Mouse (Mus musculus) hindbrain, embryonic 14.5 days (tissue): ENCODE results near the gene Gm10392. TPM values are rescaled to one million over a fixed set of nuclear protein-coding genes. Genes with fewer than 3 reads are reported as not detected.

ENCODE experiments used
- ATAC-seq: fragments of 200-750 bp; cut with Nextera tagmentation; 2 replicates; pipeline ENCODE4 v1.8.0; 2017; ENCODE audit warnings: moderate number of reproducible peaks, mild to moderate bottlenecking, moderate TSS enrichment, moderate library complexity; ENCODE audit not compliant: low FRiP score
- DNase-seq: peaks from one replicate; pipeline ENCODE4 v3.0.0-alpha.2; 2015; ENCODE audit warnings: low spot score
- H3K27ac ChIP-seq: fragments of 300-500 bp; sonication (generic); 2 replicates; pipeline ENCODE4 v1.5.1; 2014; ENCODE audit warnings: mild to moderate bottlenecking, moderate library complexity
- H3K27me3 ChIP-seq: fragments of 300-500 bp; sonication (generic); 2 replicates; pipeline ENCODE4 v1.6.1; 2014; ENCODE audit warnings: mild to moderate bottlenecking, low read length, mixed read lengths; ENCODE audit not compliant: control insufficient read depth, insufficient read depth
- H3K36me3 ChIP-seq: fragments of 300-500 bp; sonication (generic); replicated peaks from 2 replicates; pipeline ENCODE4 v1.6.1; 2014; ENCODE audit not compliant: control insufficient read depth, insufficient read depth
- H3K4me1 ChIP-seq: fragments of 300-500 bp; sonication (generic); replicated peaks from 2 replicates; pipeline ENCODE4 v1.6.1; 2014; ENCODE audit warnings: antibody characterized with exemption, low read length, mixed read lengths; ENCODE audit not compliant: control insufficient read depth, insufficient read depth
- H3K4me2 ChIP-seq: fragments of 300-500 bp; sonication (generic); replicated peaks from 2 replicates; pipeline ENCODE4 v1.6.1; 2014; ENCODE audit warnings: mild to moderate bottlenecking, moderate library complexity
- H3K4me3 ChIP-seq: fragments of 300-500 bp; sonication (generic); replicated peaks from 2 replicates; pipeline ENCODE4 v1.5.1; 2014; ENCODE audit warnings: mild to moderate bottlenecking, low read length
- H3K9ac ChIP-seq: fragments of 300-500 bp; sonication (generic); 2 replicates; pipeline ENCODE4 v1.6.1; 2014
- H3K9me3 ChIP-seq: fragments of 300-500 bp; sonication (generic); 2 replicates; pipeline ENCODE4 v1.6.1; 2016; ENCODE audit warnings: low read length; ENCODE audit not compliant: control insufficient read depth
- WGBS: fragments of 180-500 bp; shearing (Covaris S2); extraction: QIAGEN DNeasy Blood & Tissue Kit; methylation state at CpG from one replicate; pipeline ENCODE4 v1.1.7; 2014; 5-methylcytosine and 5-hydroxymethylcytosine counted together
- polyA plus RNA-seq: library from polyadenylated mRNA; unstranded; fragments of >200 nt; fragmentation: Nextera tagmentation; extraction: Ambion mirVana; gene quantifications from 2 replicates; pipeline ENCODE4 v1.2.1, GENCODE M21; 2014

Gm10392 gene
- polyA plus RNA-seq, 1 experiment from 2014 or later: not detected

GRCm38 (mm10) chr11:77501971-77502370 is 17.0 kb downstream of the Gm10392 start:
- H3K36me3 ChIP-seq: peaks cover 78% of the 10 kb centered on the region
- WGBS: 92% methylated on average over 4 of the region's 4 CpGs

GRCm38 (mm10) chr11:77501392-77501791 is 17.6 kb downstream of the Gm10392 start:
- no peak overlapping the region for H3K27ac ChIP-seq
- no peaks in the 10 kb centered on the region for H3K27me3 ChIP-seq
- no peak overlapping the region for H3K4me3 ChIP-seq
- H3K4me2 ChIP-seq: no peak overlapping the region
- H3K4me1 ChIP-seq: peaks cover 18% of the 10 kb centered on the region; the same call in 1 of the 2 replicates
- DNase-seq: peak; percentile 82
- 21% methylated on average over 5 of the region's 5 CpGs for WGBS
- H3K36me3 ChIP-seq: peaks cover 72% of the 10 kb centered on the region
- H3K9ac ChIP-seq: 0 out of 2 replicates have a peak overlapping the region, but pooled peaks have one; percentile 28
- H3K9me3 ChIP-seq: no peaks in the 10 kb centered on the region
- no peak for ATAC-seq

More at GRCm38 (mm10) chr11:77501971-77502370, 17.0 kb downstream of the Gm10392 start:
- no peak overlapping the region for H3K27ac ChIP-seq
- no peak overlapping the region for H3K4me3 ChIP-seq
- no peaks in the 10 kb centered on the region for H3K9me3 ChIP-seq
- no peaks in the 10 kb centered on the region for H3K27me3 ChIP-seq
- H3K4me2 ChIP-seq: no peak overlapping the region
- peaks cover 18% of the 10 kb centered on the region; the same call in 1 of the 2 replicates for H3K4me1 ChIP-seq
- no peak for ATAC-seq
- H3K9ac ChIP-seq: no peak overlapping the region
- no peak for DNase-seq

DNA sequence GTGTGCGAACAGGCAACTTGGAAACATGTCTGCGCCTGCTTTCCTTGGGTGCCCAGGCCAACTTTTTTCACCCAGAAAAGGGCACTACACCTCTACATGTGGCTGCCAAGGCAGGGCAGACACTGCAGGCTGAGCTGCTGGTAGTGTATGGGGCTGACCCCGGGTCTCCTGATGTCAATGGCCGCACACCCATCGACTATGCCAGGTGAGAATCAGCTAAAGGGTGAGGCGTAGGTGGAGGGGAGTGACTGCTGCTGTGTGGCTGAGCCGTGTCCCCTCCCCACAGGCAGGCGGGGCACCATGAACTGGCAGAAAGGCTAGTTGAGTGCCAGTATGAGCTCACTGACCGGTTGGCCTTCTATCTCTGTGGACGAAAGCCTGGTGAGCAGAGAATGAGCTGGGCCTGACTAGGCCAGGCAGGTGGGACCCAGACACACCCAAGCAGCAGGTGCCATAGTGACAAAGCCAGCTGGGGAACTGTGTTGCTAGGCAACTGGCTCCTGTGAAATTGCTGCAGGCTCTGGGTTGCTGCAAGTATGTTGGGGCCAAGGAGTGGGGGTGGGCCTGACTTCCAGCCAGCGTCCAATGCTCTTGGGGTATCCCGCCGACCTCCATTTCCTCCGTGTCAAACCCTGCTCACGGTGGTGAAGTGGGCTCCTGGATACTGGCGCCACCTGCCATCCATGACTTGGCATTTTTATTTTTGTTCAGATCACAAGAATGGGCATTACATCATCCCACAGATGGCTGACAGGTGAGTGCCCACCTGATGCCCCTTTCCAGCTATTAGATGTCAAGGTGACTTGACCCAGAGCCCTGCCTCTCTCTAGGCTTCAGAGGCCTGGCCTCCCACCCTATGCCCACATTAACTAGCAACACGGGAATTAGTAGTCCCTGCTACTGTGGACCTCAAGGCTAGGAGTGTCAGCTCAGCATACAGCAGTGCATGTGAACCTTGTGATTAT is 18.4 kb downstream of the Gm10392 start:
- H3K4me3 ChIP-seq: no peak overlapping the region
- ATAC-seq (no peak), DNase-seq (no peak)
- H3K27ac ChIP-seq: no peak overlapping the region
- peaks cover 65% of the 10 kb centered on the region for H3K36me3 ChIP-seq
- H3K4me2 ChIP-seq: no peak overlapping the region
- WGBS: 70% methylated on average over 17 of the region's 17 CpGs
- H3K27me3 ChIP-seq: no peaks in the 10 kb centered on the region
- peaks cover 21% of the 10 kb centered on the region; the same call in 1 of the 2 replicates for H3K4me1 ChIP-seq
- H3K9ac ChIP-seq: 0 out of 2 replicates have a peak overlapping the region, but pooled peaks have one; percentile 28
- H3K9me3 ChIP-seq: no peaks in the 10 kb centered on the region

DNA sequence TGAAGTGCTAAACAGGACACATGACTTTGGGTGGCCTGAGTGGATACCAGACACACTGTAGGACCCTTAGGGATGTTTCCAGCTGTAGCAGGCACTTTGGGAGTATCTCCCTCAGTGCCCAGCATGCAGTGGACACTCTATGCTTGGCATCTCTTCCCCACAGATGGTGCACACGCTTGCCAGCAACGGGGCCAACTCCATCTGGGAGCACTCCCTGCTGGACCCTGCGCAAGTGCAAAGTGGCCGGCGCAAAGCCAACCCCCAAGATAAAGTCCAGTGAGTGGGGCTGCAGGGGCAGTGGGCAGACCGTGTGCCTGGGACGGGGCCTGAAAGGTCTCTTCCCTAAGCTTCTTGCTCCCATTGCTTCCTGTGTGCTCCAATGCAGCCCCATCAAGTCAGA is 19.6 kb downstream of the Gm10392 start:
- no peak overlapping the region for H3K27ac ChIP-seq
- no peak for DNase-seq
- H3K9me3 ChIP-seq: no peaks in the 10 kb centered on the region
- no peak for ATAC-seq
- H3K9ac ChIP-seq: no peak overlapping the region
- WGBS: 82% methylated on average over 7 of the region's 7 CpGs
- H3K4me3 ChIP-seq: no peak overlapping the region
- H3K4me2 ChIP-seq: no peak overlapping the region
- H3K36me3 ChIP-seq: peaks cover 52% of the 10 kb centered on the region
- peaks cover 33% of the 10 kb centered on the region for H3K4me1 ChIP-seq
- H3K27me3 ChIP-seq: no peaks in the 10 kb centered on the region

GRCm38 (mm10) chr11:77498261-77499139 is 20.5 kb downstream of the Gm10392 start:
- no peak overlapping the region for H3K4me3 ChIP-seq
- DNase-seq (no peak), ATAC-seq (no peak)
- no peak overlapping the region for H3K4me2 ChIP-seq
- peaks cover 43% of the 10 kb centered on the region for H3K36me3 ChIP-seq
- H3K9ac ChIP-seq: 0 out of 2 replicates have a peak overlapping the region, but pooled peaks have one; percentile 28
- no peaks in the 10 kb centered on the region for H3K27me3 ChIP-seq
- 68% methylated on average over 12 of the region's 12 CpGs for WGBS
- peaks cover 38% of the 10 kb centered on the region for H3K4me1 ChIP-seq
- H3K27ac ChIP-seq: peak overlapping the region; percentile 35; the same call in 1 of the 2 replicates
- H3K9me3 ChIP-seq: no peaks in the 10 kb centered on the region

DNA sequence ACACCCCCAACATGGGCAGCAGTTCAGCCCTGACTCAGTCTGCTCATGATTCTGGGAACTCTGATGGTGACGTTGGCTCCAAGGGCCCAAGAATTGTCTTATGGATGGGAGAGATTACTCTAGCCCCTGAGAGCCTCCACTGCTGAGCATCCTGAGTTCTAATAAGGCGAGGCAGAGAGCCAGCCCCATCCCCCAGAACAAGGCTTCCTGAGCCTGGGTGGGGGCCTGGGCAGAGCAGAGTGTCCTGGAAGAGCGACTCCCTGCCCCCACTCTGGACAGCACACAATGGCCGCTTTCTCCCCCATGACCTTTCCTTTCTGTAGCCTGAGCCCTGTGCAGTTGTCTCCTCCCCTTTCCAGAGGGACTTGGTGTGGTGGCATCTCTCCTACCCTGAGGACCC is 21.1 kb downstream of the Gm10392 start:
- Histone ChIP-seq H3K4me2 (no peak overlapping the region), H3K27ac (0 out of 2 replicates have a peak overlapping the region, but pooled peaks have one; percentile 36), H3K9me3 (no peaks in the 10 kb centered on the region), H3K9ac (0 out of 2 replicates have a peak overlapping the region, but pooled peaks have one; percentile 28), H3K4me1 (peaks cover 38% of the 10 kb centered on the region), H3K36me3 (peaks cover 37% of the 10 kb centered on the region), H3K4me3 (no peak overlapping the region), H3K27me3 (no peaks in the 10 kb centered on the region)
- 22% methylated on average over 4 of the region's 4 CpGs for WGBS
- DNase-seq (no peak), ATAC-seq (no peak)

DNA sequence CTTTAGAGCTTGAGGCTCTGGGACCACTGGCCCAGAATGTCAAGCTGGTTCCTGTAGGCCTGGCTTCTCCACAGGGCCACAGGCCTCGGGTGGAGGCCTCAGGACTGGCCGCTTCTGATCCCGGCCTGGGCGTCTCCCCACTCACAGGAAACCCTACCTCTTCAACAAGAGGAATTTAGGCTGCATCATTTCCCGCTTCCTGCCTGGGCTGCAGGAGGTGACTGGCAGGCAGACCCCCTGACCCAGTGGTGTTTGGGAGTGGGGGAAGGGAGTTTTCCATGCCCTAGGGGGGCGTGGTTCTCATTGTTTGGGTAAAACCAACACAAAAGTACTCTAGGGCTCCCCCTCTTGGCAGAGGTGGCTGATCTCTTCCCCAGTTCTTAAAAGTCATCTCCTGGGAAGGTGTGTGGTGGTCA is 21.6 kb downstream of the Gm10392 start:
- 0 out of 2 replicates have a peak overlapping the region, but pooled peaks have one; percentile 36 for H3K27ac ChIP-seq
- H3K4me3 ChIP-seq: no peak overlapping the region
- no peaks in the 10 kb centered on the region for H3K9me3 ChIP-seq
- peaks cover 42% of the 10 kb centered on the region for H3K4me1 ChIP-seq
- H3K4me2 ChIP-seq: no peak overlapping the region
- no peak overlapping the region for H3K9ac ChIP-seq
- no peaks in the 10 kb centered on the region for H3K27me3 ChIP-seq
- DNase-seq (no peak), ATAC-seq (no peak)
- H3K36me3 ChIP-seq: peaks cover 32% of the 10 kb centered on the region
- 21% methylated on average over 6 of the region's 6 CpGs for WGBS

DNA sequence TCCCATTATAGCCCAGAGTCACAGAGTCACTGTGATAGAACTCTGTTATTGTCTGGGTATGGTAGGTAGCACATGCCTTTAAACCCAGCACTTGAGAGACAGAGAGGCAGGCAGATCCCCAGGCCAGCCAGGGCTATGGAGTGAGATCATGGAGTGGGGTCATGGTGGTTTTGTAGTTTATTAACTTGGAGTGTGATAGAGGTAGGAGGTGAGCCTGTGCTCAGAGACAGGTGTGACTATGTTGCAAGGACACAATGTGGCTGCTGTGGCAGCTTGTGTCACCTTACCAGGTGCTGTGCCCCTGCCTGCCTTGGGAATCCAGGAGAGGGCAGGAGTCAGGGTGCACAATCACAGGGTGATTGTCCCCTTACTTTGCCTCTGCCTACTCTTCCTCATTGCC is 23.5 kb downstream of the Gm10392 start:
- ATAC-seq (no peak), DNase-seq (no peak)
- Histone ChIP-seq H3K36me3 (peaks cover 17% of the 10 kb centered on the region), H3K27ac (no peak overlapping the region), H3K4me3 (no peak overlapping the region), H3K4me2 (peak overlapping the region; percentile 88; the same call in 1 of the 2 replicates), H3K9ac (0 out of 2 replicates have a peak overlapping the region, but pooled peaks have one; percentile 93), H3K9me3 (no peaks in the 10 kb centered on the region), H3K27me3 (no peaks in the 10 kb centered on the region), H3K4me1 (peaks cover 53% of the 10 kb centered on the region)
